Mouse (Mus musculus) testis, adult 2 months (tissue): ENCODE measurements at regions not wholly inside any gene's neighbourhood (a gene's known extent, or its start where the extent isn't known, plus 50 kb on each side); places are given as distances from the start of the nearest gene placed in this dataset.

Experiments
- CTCF ChIP-seq: fragments of 200-500 bp; IDR thresholded peaks from 2 replicates; pipeline ENCODE4 v1.5.1; 2012; ENCODE audit warnings: low read depth, mild to moderate bottlenecking, inconsistent platforms, low read length, moderate library complexity; ENCODE audit not compliant: control insufficient read depth, insufficient read depth, insufficient replicate concordance
- POLR2A ChIP-seq: fragments of 200-500 bp; IDR thresholded peaks from 2 replicates; pipeline ENCODE4 v1.6.1; 2012; ENCODE audit warnings: low read depth, mild to moderate bottlenecking, inconsistent platforms, low read length, moderate library complexity; ENCODE audit not compliant: control insufficient read depth

DNA sequence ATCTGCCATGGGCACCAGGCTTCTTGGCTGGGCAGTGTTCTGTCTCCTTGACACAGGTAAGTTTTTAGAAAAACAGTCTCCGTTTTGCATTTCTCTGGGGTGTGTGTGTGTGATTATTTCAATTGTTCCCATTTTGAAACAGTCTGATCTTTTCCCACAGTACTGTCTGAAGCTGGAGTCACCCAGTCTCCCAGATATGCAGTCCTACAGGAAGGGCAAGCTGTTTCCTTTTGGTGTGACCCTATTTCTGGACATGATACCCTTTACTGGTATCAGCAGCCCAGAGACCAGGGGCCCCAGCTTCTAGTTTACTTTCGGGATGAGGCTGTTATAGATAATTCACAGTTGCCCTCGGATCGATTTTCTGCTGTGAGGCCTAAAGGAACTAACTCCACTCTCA is 99.9 kb upstream of the 2210010C04Rik start:
- TF ChIP-seq POLR2A (no peak), CTCF (no peak)
